Mouse (Mus musculus) adrenal gland, adult 2 months (tissue): ENCODE results near the gene Hdac9. TPM values are rescaled to one million over a fixed set of nuclear protein-coding genes. Genes with fewer than 3 reads are reported as not detected.

Experiments used
- DNase-seq: peaks from one replicate; pipeline ENCODE4 v3.0.0; 2021
- long read RNA-seq: library from polyadenylated mRNA; stranded (forward); transcript quantifications from one replicate; pipeline ENCODE4 v2.0.0, GENCODE M21; 2021
- polyA plus RNA-seq: library from polyadenylated mRNA; depleted of rRNA; stranded (reverse); fragments of >200 nt; gene quantifications from 2 replicates; pipeline ENCODE4 v1.2.3, GENCODE M21; 2012; rRNA removed
- total RNA-seq, 2 experiments: library from RNA; stranded (reverse); gene quantifications; 2 replicates each; pipeline ENCODE4 v1.2.3; 2021

Hdac9 gene
- total RNA-seq = 1 to 10 TPM in 1 of 2 experiments, under 1 TPM in 1; 0.95 to 1.6 TPM
- 0.15 and 0.31 TPM in 2 replicates for polyA plus RNA-seq
- long read RNA-seq = 0 reads

- no peak for DNase-seq
These were observed at the start of gene Hdac9 for GRCm38 (mm10) chr12:34916995-34917394. Gene Hdac9 (minus strand): TSS chr12:34917095.

DNA sequence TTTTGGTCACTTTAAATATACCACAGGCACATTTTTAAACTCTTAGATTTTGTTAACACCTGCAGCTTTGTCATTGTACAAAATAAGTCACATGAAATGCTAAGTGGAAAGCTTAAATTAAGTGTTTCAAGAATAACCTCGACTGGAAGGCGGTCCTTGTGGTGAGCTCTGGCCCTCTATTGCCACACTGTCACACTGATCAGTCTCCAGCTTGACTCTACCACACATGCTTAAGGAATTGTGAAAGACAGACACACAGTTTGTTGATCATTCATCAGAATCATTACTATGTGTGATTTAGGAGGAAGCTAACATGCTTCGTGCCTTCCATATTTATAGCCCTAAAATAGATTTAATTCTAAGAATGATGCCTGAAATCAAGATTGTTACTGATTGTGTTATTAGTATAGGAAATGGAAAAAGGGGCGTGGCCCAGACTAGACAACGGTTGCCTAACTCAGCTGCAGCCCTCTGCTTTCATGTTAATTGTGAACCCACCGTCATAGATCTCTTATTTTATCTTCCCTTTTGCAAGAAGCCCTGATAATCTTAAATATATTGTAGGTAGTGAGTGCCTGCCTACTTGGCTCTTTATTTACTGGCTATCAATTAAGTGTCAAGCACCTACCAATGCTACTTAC lies 32.3 kb upstream of the Hdac9 start:
- DNase-seq = no peak

- DNase-seq = no peak
These were observed 21.0 kb upstream of the Hdac9 start for GRCm38 (mm10) chr12:34937918-34938317.

DNA sequence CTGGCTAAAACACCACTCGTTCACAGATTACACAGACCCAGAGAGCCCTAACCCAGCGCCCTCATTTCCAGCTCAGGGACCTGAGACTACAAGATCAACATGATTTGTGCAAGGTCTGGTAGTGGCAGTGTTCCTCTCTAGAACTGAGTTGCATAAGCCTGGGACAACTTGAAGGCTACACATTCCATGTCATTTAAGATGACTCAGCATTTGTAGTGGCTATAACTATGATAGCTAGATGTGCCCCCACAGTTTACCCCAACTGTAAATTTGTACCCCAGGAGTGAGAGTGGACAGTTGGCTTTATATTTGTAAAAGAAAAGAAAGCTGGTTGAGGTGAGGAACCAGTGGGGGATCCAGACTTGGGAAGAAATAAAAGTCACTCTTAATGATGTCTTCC lies 8.9 kb downstream of the Hdac9 start:
- no peak for DNase-seq

GRCm38 (mm10) chr12:34907506-34907850 lies 9.4 kb downstream of the Hdac9 start:
- DNase-seq = no peak

DNA sequence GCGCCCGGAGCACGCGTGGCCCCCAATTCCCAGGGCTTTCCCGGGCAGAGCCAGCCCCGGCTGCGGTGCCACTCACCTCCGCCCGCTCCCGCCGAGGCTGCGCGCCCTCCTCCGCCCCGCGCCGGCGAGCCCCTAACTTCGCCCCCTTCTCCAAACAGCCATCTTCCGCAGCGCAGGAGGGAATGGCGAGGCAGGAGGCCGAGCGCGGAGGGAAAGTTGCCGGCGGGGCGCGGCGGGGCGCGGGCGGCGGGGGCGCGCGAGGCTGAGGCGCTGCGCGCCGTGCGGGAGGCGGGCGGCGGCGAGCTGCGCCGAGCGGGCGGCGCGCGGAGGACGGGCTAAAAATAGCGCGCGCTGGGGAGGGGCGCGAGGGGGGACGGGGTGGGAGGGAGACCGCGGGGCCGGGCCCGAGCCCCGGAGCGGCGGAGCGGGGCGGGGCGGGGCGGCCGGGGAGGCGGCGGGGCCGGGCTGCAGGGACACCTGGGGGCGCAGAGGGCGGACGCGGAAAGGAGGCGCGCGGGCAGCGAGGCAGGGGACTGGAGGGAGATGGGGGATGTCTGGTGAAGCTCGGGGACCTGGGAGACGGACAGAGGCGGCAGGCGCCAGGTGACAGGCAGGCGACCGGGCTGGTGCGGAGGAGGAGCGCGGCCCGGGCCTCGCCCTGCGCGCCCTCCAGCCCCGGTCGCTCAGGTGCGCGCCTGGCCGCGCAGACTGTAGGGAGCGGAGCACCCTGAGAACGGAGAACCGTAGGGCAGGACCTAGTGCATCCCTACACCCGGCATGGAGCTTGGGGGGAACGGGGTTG lies 10.0 kb downstream of the Hdac9 start:
- DNase-seq = no peak

- no peak for DNase-seq
These were observed 10.6 kb downstream of the Hdac9 start for GRCm38 (mm10) chr12:34906376-34906703.

- DNase-seq = no peak
These were observed 16.7 kb downstream of the Hdac9 start for GRCm38 (mm10) chr12:34900241-34900640.

DNA sequence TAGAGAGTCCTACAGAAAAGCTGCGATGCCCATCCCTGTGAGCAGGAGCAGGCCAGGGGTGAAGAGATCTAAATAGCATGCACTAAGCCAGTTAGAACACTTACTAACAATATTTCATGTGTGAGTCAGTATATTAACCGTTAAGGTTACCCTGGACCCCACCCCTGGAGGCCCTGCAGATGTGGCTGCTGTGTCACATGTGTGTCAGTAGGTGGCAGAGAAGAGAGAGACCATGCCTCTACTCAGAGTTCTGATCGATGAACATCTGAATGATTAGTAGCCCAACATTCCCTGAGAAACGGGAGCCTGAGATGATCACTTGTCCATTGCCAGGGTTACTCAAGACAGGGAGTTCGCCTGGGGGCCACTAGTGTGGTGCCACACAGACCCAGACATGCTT lies 22.0 kb downstream of the Hdac9 start:
- DNase-seq = no peak

GRCm38 (mm10) chr12:34888694-34889093 lies 28.2 kb downstream of the Hdac9 start:
- no peak for DNase-seq

DNA sequence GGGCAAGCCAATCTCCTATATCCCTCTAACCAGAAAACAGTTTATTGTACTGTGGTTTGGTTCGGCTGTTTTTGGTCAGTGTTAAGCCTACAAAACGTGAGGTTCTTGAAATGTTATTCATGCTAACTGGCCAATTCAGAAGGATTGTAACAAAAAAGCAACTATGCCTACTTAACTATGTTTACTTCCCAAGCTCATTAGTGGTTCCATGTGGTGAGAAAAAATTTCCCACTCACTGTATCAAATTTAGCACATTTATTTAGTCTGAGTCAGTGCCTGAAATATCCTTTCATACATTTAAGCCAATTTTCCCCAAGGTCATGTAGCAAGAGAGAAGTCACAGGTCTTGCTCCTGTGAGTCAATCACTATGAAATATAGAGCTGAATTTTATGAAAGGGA lies 42.0 kb downstream of the Hdac9 start:
- no peak for DNase-seq

DNA sequence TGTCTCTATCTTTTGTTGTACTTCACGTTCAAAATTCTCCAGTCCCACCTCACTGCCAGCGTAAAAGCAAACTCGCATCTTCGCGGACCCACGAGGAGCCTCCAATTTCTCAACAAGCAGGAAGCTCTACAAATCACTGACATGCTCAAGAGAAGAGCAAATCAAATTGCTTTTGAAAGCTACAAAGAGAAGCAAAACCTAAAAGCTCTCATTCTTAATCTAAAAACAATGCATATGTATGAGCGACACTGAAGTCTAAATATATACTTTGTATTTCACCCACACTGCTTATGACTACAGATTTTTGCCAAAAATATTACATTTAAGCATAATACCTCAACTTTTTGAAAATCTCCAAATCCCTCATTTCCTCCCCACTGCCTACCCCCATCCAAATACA lies 45.9 kb downstream of the Hdac9 start:
- no peak for DNase-seq

- no peak for DNase-seq
These were observed 75.7 kb downstream of the Hdac9 start for GRCm38 (mm10) chr12:34841196-34841595.

- no peak for DNase-seq
These were observed 79.6 kb downstream of the Hdac9 start for GRCm38 (mm10) chr12:34837318-34837717.

GRCm38 (mm10) chr12:34836864-34837263 lies 80.0 kb downstream of the Hdac9 start:
- no peak for DNase-seq

GRCm38 (mm10) chr12:34836085-34836484 lies 80.8 kb downstream of the Hdac9 start:
- no peak for DNase-seq

GRCm38 (mm10) chr12:34835493-34835892 lies 81.4 kb downstream of the Hdac9 start:
- DNase-seq = no peak

DNA sequence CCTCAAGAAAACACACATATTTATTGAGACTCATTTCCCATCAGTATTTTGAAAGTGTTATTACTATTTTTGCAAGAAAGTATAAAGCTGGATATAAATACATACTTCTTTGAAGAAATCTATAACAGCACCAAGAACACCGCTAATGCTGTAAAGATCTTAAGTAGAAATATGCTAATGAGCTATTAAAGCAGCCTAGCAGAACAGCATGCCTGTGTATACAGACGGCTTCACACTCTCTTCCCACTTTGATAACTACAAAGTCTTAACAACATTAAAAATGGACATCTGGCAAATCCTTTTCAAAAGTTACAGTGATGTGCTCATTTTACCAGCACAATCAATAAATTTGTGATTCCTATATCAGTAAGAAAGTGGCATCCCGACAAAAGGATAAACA lies 88.2 kb downstream of the Hdac9 start:
- no peak for DNase-seq

GRCm38 (mm10) chr12:34826931-34827330 lies 90.0 kb downstream of the Hdac9 start:
- DNase-seq = no peak

GRCm38 (mm10) chr12:34820229-34820628 lies 96.7 kb downstream of the Hdac9 start:
- DNase-seq = no peak

GRCm38 (mm10) chr12:34811673-34812613 lies 105.0 kb downstream of the Hdac9 start:
- no peak for DNase-seq

- no peak for DNase-seq
These were observed 106.7 kb downstream of the Hdac9 start for GRCm38 (mm10) chr12:34810221-34810620.

- DNase-seq = no peak
These were observed 108.7 kb downstream of the Hdac9 start for GRCm38 (mm10) chr12:34808180-34808579.
